Mouse (Mus musculus): ENCODE results near the gene Set.

Gene Set

GRCm38 (mm10) chr2:30057223-30057904, at the start of gene Set:
TSS of gene Set (plus strand) at chr2:30057378.
- DNase-seq (ENCODE audit: low read depth, low spot score) = peak; percentile 23
- H3K27me3 ChIP-seq (ENCODE audit: control insufficient read depth, insufficient read depth, low read length, poor library complexity, severe bottlenecking) = no peaks in the 10 kb centered on the region
- H3K36me3 ChIP-seq (ENCODE audit: control insufficient read depth, insufficient read depth, low read length, poor library complexity, severe bottlenecking) = no peaks in the 10 kb centered on the region

- DNase-seq (ENCODE audit: low read depth, low spot score) = no peak
- Histone ChIP-seq H3K27me3 (ENCODE audit: control insufficient read depth, insufficient read depth, low read length, poor library complexity, severe bottlenecking) (no peaks in the 10 kb centered on the region), H3K36me3 (ENCODE audit: control insufficient read depth, insufficient read depth, low read length, poor library complexity, severe bottlenecking) (peaks cover 26% of the 10 kb centered on the region)
Observed at GRCm38 (mm10) chr2:30009101-30009500, 48.1 kb upstream of the Set start.

- no peak for DNase-seq (ENCODE audit: low read depth, low spot score)
- Histone ChIP-seq H3K36me3 (ENCODE audit: control insufficient read depth, insufficient read depth, low read length, poor library complexity, severe bottlenecking) (peaks cover 35% of the 10 kb centered on the region), H3K27me3 (ENCODE audit: control insufficient read depth, insufficient read depth, low read length, poor library complexity, severe bottlenecking) (no peaks in the 10 kb centered on the region)
Observed at GRCm38 (mm10) chr2:30010840-30011281, 46.3 kb upstream of the Set start.

GRCm38 (mm10) chr2:30014326-30014966, 42.7 kb upstream of the Set start:
- no peak for DNase-seq (ENCODE audit: low read depth, low spot score)
- H3K27me3 ChIP-seq (ENCODE audit: control insufficient read depth, insufficient read depth, low read length, poor library complexity, severe bottlenecking) = no peaks in the 10 kb centered on the region
- H3K36me3 ChIP-seq (ENCODE audit: control insufficient read depth, insufficient read depth, low read length, poor library complexity, severe bottlenecking) = peaks cover 36% of the 10 kb centered on the region

- Histone ChIP-seq H3K27me3 (ENCODE audit: control insufficient read depth, insufficient read depth, low read length, poor library complexity, severe bottlenecking) (no peaks in the 10 kb centered on the region), H3K36me3 (ENCODE audit: control insufficient read depth, insufficient read depth, low read length, poor library complexity, severe bottlenecking) (peaks cover 19% of the 10 kb centered on the region)
- no peak for DNase-seq (ENCODE audit: low read depth, low spot score)
Observed at GRCm38 (mm10) chr2:30025454-30025853, 31.7 kb upstream of the Set start.

GRCm38 (mm10) chr2:30026997-30027396, 30.2 kb upstream of the Set start:
- no peak for DNase-seq (ENCODE audit: low read depth, low spot score)
- H3K36me3 ChIP-seq (ENCODE audit: control insufficient read depth, insufficient read depth, low read length, poor library complexity, severe bottlenecking) = peaks cover 16% of the 10 kb centered on the region

GRCm38 (mm10) chr2:30032244-30032846, 24.8 kb upstream of the Set start:
- DNase-seq (ENCODE audit: low read depth, low spot score) = peak; percentile 25
- Histone ChIP-seq H3K36me3 (ENCODE audit: control insufficient read depth, insufficient read depth, low read length, poor library complexity, severe bottlenecking) (peaks cover 7% of the 10 kb centered on the region; the same call in 1 of the 2 replicates), H3K27me3 (ENCODE audit: control insufficient read depth, insufficient read depth, low read length, poor library complexity, severe bottlenecking) (no peaks in the 10 kb centered on the region)

More at GRCm38 (mm10) chr2:30026997-30027396, 30.2 kb upstream of the Set start:
- no peaks in the 10 kb centered on the region for H3K27me3 ChIP-seq (ENCODE audit: control insufficient read depth, insufficient read depth, low read length, poor library complexity, severe bottlenecking)

GRCm38 (mm10) chr2:30032957-30033356, 24.2 kb upstream of the Set start:
- DNase-seq (ENCODE audit: low read depth, low spot score) = no peak
- H3K27me3 ChIP-seq (ENCODE audit: control insufficient read depth, insufficient read depth, low read length, poor library complexity, severe bottlenecking) = no peaks in the 10 kb centered on the region
- H3K36me3 ChIP-seq (ENCODE audit: control insufficient read depth, insufficient read depth, low read length, poor library complexity, severe bottlenecking) = peaks cover 2% of the 10 kb centered on the region; the same call in 1 of the 2 replicates

- H3K27me3 ChIP-seq (ENCODE audit: control insufficient read depth, insufficient read depth, low read length, poor library complexity, severe bottlenecking) = no peaks in the 10 kb centered on the region
- no peak for DNase-seq (ENCODE audit: low read depth, low spot score)
- H3K36me3 ChIP-seq (ENCODE audit: control insufficient read depth, insufficient read depth, low read length, poor library complexity, severe bottlenecking) = no peaks in the 10 kb centered on the region
Observed at GRCm38 (mm10) chr2:30037762-30038161, 19.4 kb upstream of the Set start.

GRCm38 (mm10) chr2:30038370-30038769, 18.8 kb upstream of the Set start:
- no peak for DNase-seq (ENCODE audit: low read depth, low spot score)
- Histone ChIP-seq H3K36me3 (ENCODE audit: control insufficient read depth, insufficient read depth, low read length, poor library complexity, severe bottlenecking) (no peaks in the 10 kb centered on the region), H3K27me3 (ENCODE audit: control insufficient read depth, insufficient read depth, low read length, poor library complexity, severe bottlenecking) (no peaks in the 10 kb centered on the region)

GRCm38 (mm10) chr2:30039687-30040086, 17.5 kb upstream of the Set start:
- DNase-seq (ENCODE audit: low read depth, low spot score) = no peak
- Histone ChIP-seq H3K27me3 (ENCODE audit: control insufficient read depth, insufficient read depth, low read length, poor library complexity, severe bottlenecking) (no peaks in the 10 kb centered on the region), H3K36me3 (ENCODE audit: control insufficient read depth, insufficient read depth, low read length, poor library complexity, severe bottlenecking) (no peaks in the 10 kb centered on the region)

GRCm38 (mm10) chr2:30042445-30042844, 14.7 kb upstream of the Set start:
- no peaks in the 10 kb centered on the region for H3K36me3 ChIP-seq (ENCODE audit: control insufficient read depth, insufficient read depth, low read length, poor library complexity, severe bottlenecking)
- H3K27me3 ChIP-seq (ENCODE audit: control insufficient read depth, insufficient read depth, low read length, poor library complexity, severe bottlenecking) = no peaks in the 10 kb centered on the region
- DNase-seq (ENCODE audit: low read depth, low spot score) = peak; percentile 89

GRCm38 (mm10) chr2:30044550-30044949, 12.6 kb upstream of the Set start:
- Histone ChIP-seq H3K36me3 (ENCODE audit: control insufficient read depth, insufficient read depth, low read length, poor library complexity, severe bottlenecking) (no peaks in the 10 kb centered on the region), H3K27me3 (ENCODE audit: control insufficient read depth, insufficient read depth, low read length, poor library complexity, severe bottlenecking) (no peaks in the 10 kb centered on the region)
- DNase-seq (ENCODE audit: low read depth, low spot score) = no peak

GRCm38 (mm10) chr2:30047127-30047526, 10.1 kb upstream of the Set start:
- no peak for DNase-seq (ENCODE audit: low read depth, low spot score)
- Histone ChIP-seq H3K36me3 (ENCODE audit: control insufficient read depth, insufficient read depth, low read length, poor library complexity, severe bottlenecking) (no peaks in the 10 kb centered on the region), H3K27me3 (ENCODE audit: control insufficient read depth, insufficient read depth, low read length, poor library complexity, severe bottlenecking) (no peaks in the 10 kb centered on the region)

- peak; percentile 43 for DNase-seq (ENCODE audit: low read depth, low spot score)
- H3K27me3 ChIP-seq (ENCODE audit: control insufficient read depth, insufficient read depth, low read length, poor library complexity, severe bottlenecking) = no peaks in the 10 kb centered on the region
- H3K36me3 ChIP-seq (ENCODE audit: control insufficient read depth, insufficient read depth, low read length, poor library complexity, severe bottlenecking) = no peaks in the 10 kb centered on the region
Observed at GRCm38 (mm10) chr2:30048101-30048501, 9.1 kb upstream of the Set start.

Measured in splenic B cell, adult 2 months (primary cell).